Mouse (Mus musculus): ENCODE data around the gene Eloa.
"Not testable (repeated sequence)": the region's sequence is repeated elsewhere in the genome, so short reads cannot be mapped to it uniquely, and the experiment has no call there.

The Eloa gene

GRCm38 (mm10) chr4:136021549-136022047 lies at the start of gene Eloa:
Eloa (minus strand) TSS chr4:136021763.
- TF ChIP-seq NANOG (IDR thresholded peaks at IDR 0.05; ENCODE audit: borderline replicate concordance, low read length) (no peak), CTCF (conservative IDR thresholded peaks at IDR 0.05; ENCODE audit: low read length) (no peak), POU5F1 (IDR thresholded peaks at IDR 0.05; ENCODE audit: borderline replicate concordance, low read length) (no peak)
- Histone ChIP-seq H3K27me3 (ENCODE audit: insufficient read depth, low read length) (no peaks in the 10 kb centered on the region), H3K4me3 (replicated peaks; ENCODE audit: low read length) (peak within 1 kb of the TSS; percentile 95), H3K36me3 (ENCODE audit: insufficient read depth, low read length) (no peaks in the 10 kb centered on the region), H3K9me3 (ENCODE audit: low read length) (no peaks in the 10 kb centered on the region), H3K4me1 (replicated peaks; ENCODE audit: low read depth, low read length) (peaks cover 20% of the 10 kb centered on the region)

DNA sequence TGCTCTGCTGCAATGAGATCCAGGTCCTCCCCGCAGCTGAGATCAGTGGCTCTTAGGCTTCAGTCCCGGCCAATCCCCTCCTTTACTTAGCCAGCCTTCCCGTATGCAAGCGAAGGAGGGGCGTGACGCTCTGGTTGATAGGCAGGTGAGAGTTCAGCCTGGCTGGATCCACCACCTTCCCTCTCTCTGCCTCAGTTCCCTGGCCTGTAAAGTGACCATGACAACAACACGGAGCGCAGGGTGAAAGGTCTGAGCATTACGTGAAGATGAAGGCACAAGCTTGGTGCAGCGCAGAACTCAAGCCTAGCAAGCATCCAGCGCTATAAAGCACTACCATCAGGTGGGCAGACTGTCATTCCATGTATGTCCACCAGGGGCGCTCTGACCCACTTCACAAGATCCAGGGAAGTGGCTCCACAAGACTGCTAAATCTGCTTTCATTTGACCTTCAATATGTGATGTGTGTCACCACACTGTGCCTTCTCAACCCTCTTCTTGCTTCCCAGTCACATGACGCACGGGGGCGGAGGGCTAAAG lies 49.7 kb upstream of the Eloa start:
- Histone ChIP-seq H3K27me3 (ENCODE audit: insufficient read depth, low read length) (peaks cover 26% of the 10 kb centered on the region), H3K9me3 (ENCODE audit: low read length) (no peaks in the 10 kb centered on the region), H3K36me3 (ENCODE audit: insufficient read depth, low read length) (no peaks in the 10 kb centered on the region), H3K4me1 (replicated peaks; ENCODE audit: low read depth, low read length) (peaks cover 18% of the 10 kb centered on the region), H3K4me3 (replicated peaks; ENCODE audit: low read length) (peak overlapping the region; percentile 24; the same call in 1 of the 2 replicates)
- no peak for TF ChIP-seq NANOG (IDR thresholded peaks at IDR 0.05; ENCODE audit: borderline replicate concordance, low read length)
- TF ChIP-seq CTCF (conservative IDR thresholded peaks at IDR 0.05; ENCODE audit: low read length), result peak; percentile 96
- no peak for TF ChIP-seq POU5F1 (IDR thresholded peaks at IDR 0.05; ENCODE audit: borderline replicate concordance, low read length)

DNA sequence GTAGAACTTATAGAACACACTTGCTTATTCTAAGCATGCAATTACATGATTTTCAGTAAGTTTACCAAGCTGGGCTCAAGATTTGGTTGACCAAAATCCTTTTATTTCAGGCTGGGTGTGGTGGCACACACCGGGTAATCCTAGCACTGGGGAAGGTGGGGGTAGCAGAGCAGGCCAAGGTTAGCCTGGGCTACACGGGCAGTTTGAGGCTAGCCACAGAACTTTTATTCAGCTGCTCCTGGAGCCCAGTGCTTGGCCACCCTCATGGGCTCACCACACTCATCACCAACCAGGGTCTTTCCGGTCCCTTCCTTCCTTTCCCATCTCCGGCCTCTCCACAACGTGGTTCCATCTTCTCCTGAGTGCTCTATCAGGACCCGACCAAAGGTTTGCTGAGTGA lies 49.0 kb upstream of the Eloa start:
- H3K36me3 ChIP-seq (ENCODE audit: insufficient read depth, low read length), result no peaks in the 10 kb centered on the region
- peaks cover 26% of the 10 kb centered on the region for H3K27me3 ChIP-seq (ENCODE audit: insufficient read depth, low read length)
- H3K9me3 ChIP-seq (ENCODE audit: low read length), result no peaks in the 10 kb centered on the region
- peak overlapping the region; percentile 24; the same call in 1 of the 2 replicates for H3K4me3 ChIP-seq (replicated peaks; ENCODE audit: low read length)
- no peak for TF ChIP-seq NANOG (IDR thresholded peaks at IDR 0.05; ENCODE audit: borderline replicate concordance, low read length)
- TF ChIP-seq CTCF (conservative IDR thresholded peaks at IDR 0.05; ENCODE audit: low read length), result no peak
- TF ChIP-seq POU5F1 (IDR thresholded peaks at IDR 0.05; ENCODE audit: borderline replicate concordance, low read length), result no peak
- H3K4me1 ChIP-seq (replicated peaks; ENCODE audit: low read depth, low read length), result peaks cover 18% of the 10 kb centered on the region

- Histone ChIP-seq H3K4me1 (replicated peaks; ENCODE audit: low read depth, low read length) (peaks cover 18% of the 10 kb centered on the region), H3K36me3 (ENCODE audit: insufficient read depth, low read length) (no peaks in the 10 kb centered on the region), H3K4me3 (replicated peaks; ENCODE audit: low read length) (no peak overlapping the region), H3K27me3 (ENCODE audit: insufficient read depth, low read length) (peaks cover 24% of the 10 kb centered on the region), H3K9me3 (ENCODE audit: low read length) (no peaks in the 10 kb centered on the region)
- TF ChIP-seq CTCF (conservative IDR thresholded peaks at IDR 0.05; ENCODE audit: low read length) (peak; percentile 32), POU5F1 (IDR thresholded peaks at IDR 0.05; ENCODE audit: borderline replicate concordance, low read length) (no peak), NANOG (IDR thresholded peaks at IDR 0.05; ENCODE audit: borderline replicate concordance, low read length) (no peak)
Observed at GRCm38 (mm10) chr4:136069954-136070353, 48.4 kb upstream of the Eloa start.

DNA sequence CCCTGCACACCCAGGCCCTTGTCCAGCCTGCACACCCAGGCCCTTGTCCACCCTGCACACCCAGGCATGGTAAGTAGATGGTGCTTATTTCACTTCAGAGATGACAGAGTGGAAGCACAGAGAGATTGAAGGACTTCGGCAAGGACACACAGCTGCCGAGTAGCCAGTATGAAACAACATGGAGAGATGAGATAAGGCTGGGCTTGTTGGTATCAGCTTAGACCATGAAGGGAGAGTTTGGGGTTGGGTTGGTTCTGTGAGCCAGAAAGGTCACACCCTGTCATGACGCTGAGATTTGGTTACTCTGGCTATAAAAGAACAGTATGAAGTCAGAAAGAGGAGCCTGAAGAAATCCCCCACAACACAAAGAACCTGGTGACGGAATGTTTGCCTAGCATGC lies 47.8 kb upstream of the Eloa start:
- Histone ChIP-seq H3K9me3 (ENCODE audit: low read length) (no peaks in the 10 kb centered on the region), H3K4me3 (replicated peaks; ENCODE audit: low read length) (no peak overlapping the region), H3K36me3 (ENCODE audit: insufficient read depth, low read length) (no peaks in the 10 kb centered on the region), H3K4me1 (replicated peaks; ENCODE audit: low read depth, low read length) (peaks cover 18% of the 10 kb centered on the region), H3K27me3 (ENCODE audit: insufficient read depth, low read length) (peaks cover 26% of the 10 kb centered on the region)
- TF ChIP-seq POU5F1 (IDR thresholded peaks at IDR 0.05; ENCODE audit: borderline replicate concordance, low read length) (no peak), NANOG (IDR thresholded peaks at IDR 0.05; ENCODE audit: borderline replicate concordance, low read length) (no peak), CTCF (conservative IDR thresholded peaks at IDR 0.05; ENCODE audit: low read length) (no peak)

DNA sequence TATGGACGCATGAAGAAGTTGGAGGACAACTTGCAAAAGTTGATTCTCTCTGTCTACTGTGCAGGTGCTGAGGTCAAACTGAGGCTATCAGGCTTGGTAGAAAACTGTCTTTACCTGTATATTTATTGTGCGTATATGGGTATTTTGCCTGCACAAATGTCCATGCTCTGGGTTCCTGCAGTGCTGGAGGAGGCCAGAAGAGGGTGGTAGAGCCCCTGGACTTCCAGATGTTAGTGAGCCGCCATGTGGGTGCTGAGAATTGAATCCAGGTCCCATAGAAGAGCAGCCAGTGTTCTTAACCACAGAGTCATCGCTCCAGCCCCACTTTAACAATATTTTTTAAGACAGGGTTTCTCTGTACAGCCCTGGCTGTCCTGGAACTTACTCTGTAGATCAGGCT lies 41.6 kb upstream of the Eloa start:
- Histone ChIP-seq H3K4me1 (replicated peaks; ENCODE audit: low read depth, low read length) (peaks cover 4% of the 10 kb centered on the region; the same call in 1 of the 2 replicates), H3K4me3 (replicated peaks; ENCODE audit: low read length) (no peak overlapping the region), H3K36me3 (ENCODE audit: insufficient read depth, low read length) (no peaks in the 10 kb centered on the region), H3K27me3 (ENCODE audit: insufficient read depth, low read length) (peaks cover 10% of the 10 kb centered on the region), H3K9me3 (ENCODE audit: low read length) (no peaks in the 10 kb centered on the region)
- TF ChIP-seq CTCF (conservative IDR thresholded peaks at IDR 0.05; ENCODE audit: low read length) (peak; percentile 65), POU5F1 (IDR thresholded peaks at IDR 0.05; ENCODE audit: borderline replicate concordance, low read length) (no peak)

- H3K4me1 ChIP-seq (replicated peaks; ENCODE audit: low read depth, low read length); H3K4me3 ChIP-seq (replicated peaks; ENCODE audit: low read length): not testable (repeated sequence)
Observed at GRCm38 (mm10) chr4:136059800-136060488, 38.4 kb upstream of the Eloa start.

DNA sequence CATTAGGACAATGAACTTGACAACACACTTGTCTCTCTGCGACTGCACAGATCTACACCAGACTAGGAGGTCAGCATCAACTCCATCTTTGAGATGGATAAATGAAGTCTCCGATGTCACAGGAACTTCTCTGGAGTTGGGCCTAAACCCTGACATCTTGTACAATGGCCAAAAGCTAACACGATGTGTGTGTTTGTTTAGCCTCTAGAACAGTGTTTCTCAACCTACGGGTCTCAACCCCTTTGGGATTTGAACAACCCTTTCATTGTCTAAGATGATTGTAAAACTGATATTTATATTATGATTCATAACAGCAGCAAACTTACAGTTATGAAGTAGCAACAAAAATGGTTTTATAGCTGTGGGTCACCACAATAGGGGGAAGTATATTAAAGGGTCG lies 36.4 kb upstream of the Eloa start:
- peaks cover 8% of the 10 kb centered on the region for H3K4me1 ChIP-seq (replicated peaks; ENCODE audit: low read depth, low read length)

More at GRCm38 (mm10) chr4:136059800-136060488, 38.4 kb upstream of the Eloa start:
- H3K27me3 ChIP-seq (ENCODE audit: insufficient read depth, low read length), result peaks cover 16% of the 10 kb centered on the region; the same call in 1 of the 2 replicates
- not testable (repeated sequence) for H3K36me3 ChIP-seq (ENCODE audit: insufficient read depth, low read length); H3K9me3 ChIP-seq (ENCODE audit: low read length)

More for the DNA sequence above, 36.4 kb upstream of the Eloa start:
- H3K9me3 ChIP-seq (ENCODE audit: low read length), result no peaks in the 10 kb centered on the region
- no peaks in the 10 kb centered on the region for H3K36me3 ChIP-seq (ENCODE audit: insufficient read depth, low read length)
- H3K27me3 ChIP-seq (ENCODE audit: insufficient read depth, low read length), result peaks cover 15% of the 10 kb centered on the region; the same call in 1 of the 2 replicates
- no peak overlapping the region for H3K4me3 ChIP-seq (replicated peaks; ENCODE audit: low read length)
- TF ChIP-seq CTCF (conservative IDR thresholded peaks at IDR 0.05; ENCODE audit: low read length) (no peak), NANOG (IDR thresholded peaks at IDR 0.05; ENCODE audit: borderline replicate concordance, low read length) (no peak), POU5F1 (IDR thresholded peaks at IDR 0.05; ENCODE audit: borderline replicate concordance, low read length) (no peak)

All from E14TG2a.4 (cell line).